Mouse (Mus musculus) CH12.LX (cell line): ENCODE results near the gene Nhsl1. TPM values are rescaled to one million over a fixed set of nuclear protein-coding genes. Genes with fewer than 3 reads are reported as not detected.

Experiments used
- DNase-seq: peaks from one replicate; pipeline ENCODE4 v3.0.0-alpha.2; 2013; ENCODE audit errors: extremely low read depth
- H3K27ac ChIP-seq: 2 replicates; pipeline ENCODE4 v1.5.1; 2012; ENCODE audit warnings: low read depth, mild to moderate bottlenecking, control low read depth, moderate library complexity; ENCODE audit not compliant: insufficient read depth
- H3K27me3 ChIP-seq: replicated peaks from 2 replicates; pipeline ENCODE3; 2012; ENCODE audit warnings: inconsistent platforms
- H3K36me3 ChIP-seq, 2 experiments: replicated peaks in 1 of 2; 2 replicates each; pipeline versions ENCODE3 to v1.6.1; 2012; ENCODE audit warnings: inconsistent platforms in 1 of 2, low read length in 1 of 2, mild to moderate bottlenecking in 1 of 2, mixed read lengths in 1 of 2, moderate library complexity in 1 of 2; ENCODE audit not compliant: control insufficient read depth in 1 of 2, insufficient read depth in 1 of 2
- H3K4me1 ChIP-seq, 2 experiments: 2 replicates each; pipeline ENCODE4 v1.6.1; 2012; ENCODE audit warnings: inconsistent platforms in 1 of 2, moderate library complexity in 1 of 2; ENCODE audit not compliant: insufficient read depth in 2 of 2, control insufficient read depth in 1 of 2
- H3K4me2 ChIP-seq: 2 replicates; pipeline ENCODE4 v1.6.1; 2012; ENCODE audit warnings: low read depth, mild to moderate bottlenecking, control low read depth; ENCODE audit not compliant: poor library complexity, insufficient read depth, severe bottlenecking
- H3K4me3 ChIP-seq, 3 experiments: fragments of 150-350 bp in 1 of 3; sonication (generic) in 1 of 3; replicated peaks in 1 of 3; 2 replicates each; pipeline versions ENCODE3 to v1.5.1; 2011 to 2012; ENCODE audit warnings: low read depth in 2 of 3, low read length in 2 of 3, mild to moderate bottlenecking in 2 of 3, moderate library complexity in 2 of 3, control low read depth in 1 of 3, improper control_type of control experiment in 1 of 3, inconsistent platforms in 1 of 3, mixed read lengths in 1 of 3; ENCODE audit not compliant: poor library complexity in 1 of 3
- H3K79me2 ChIP-seq: replicated peaks from 2 replicates; pipeline ENCODE4 v1.6.1; 2012; ENCODE audit warnings: mild to moderate bottlenecking, moderate library complexity; ENCODE audit not compliant: control insufficient read depth, poor library complexity, insufficient read depth, severe bottlenecking; ENCODE audit errors: extremely low read depth
- H3K9ac ChIP-seq: 2 replicates; pipeline ENCODE4 v1.6.1; 2012; ENCODE audit warnings: low read depth, mild to moderate bottlenecking, control low read depth, moderate library complexity; ENCODE audit not compliant: insufficient read depth
- H3K9me3 ChIP-seq: replicated peaks from 2 replicates; pipeline ENCODE3; 2012; ENCODE audit warnings: low read length, inconsistent platforms, mixed read lengths
- CHD1 ChIP-seq: IDR thresholded peaks from 2 replicates; pipeline ENCODE4 v1.6.1; 2012; ENCODE audit warnings: low read depth, low read length, improper control_type of control experiment, inconsistent platforms
- E2F4 ChIP-seq: IDR thresholded peaks from 2 replicates; pipeline ENCODE4 v1.6.1; 2011; ENCODE audit warnings: low read depth, low read length, improper control_type of control experiment; ENCODE audit not compliant: insufficient replicate concordance
- EP300 ChIP-seq: IDR thresholded peaks from 2 replicates; pipeline ENCODE4 v1.6.1; 2011; ENCODE audit warnings: low read length, improper control_type of control experiment
- HCFC1 ChIP-seq: IDR thresholded peaks from 2 replicates; pipeline ENCODE4 v1.6.1; 2012; ENCODE audit warnings: low read depth, mild to moderate bottlenecking, inconsistent platforms, low read length, improper control_type of control experiment
- JUND ChIP-seq: conservative IDR thresholded peaks from 2 replicates; pipeline ENCODE4 v1.6.1; 2011; ENCODE audit warnings: low read depth, low read length, improper control_type of control experiment
- KAT2A ChIP-seq: IDR thresholded peaks from 2 replicates; pipeline ENCODE4 v1.6.1; 2012; ENCODE audit warnings: low read length, improper control_type of control experiment, inconsistent platforms; ENCODE audit not compliant: insufficient replicate concordance
- MAFK ChIP-seq: IDR thresholded peaks from 2 replicates; pipeline ENCODE4 v1.6.1; 2011; ENCODE audit warnings: low read length, improper control_type of control experiment; ENCODE audit not compliant: insufficient replicate concordance
- MAZ ChIP-seq: IDR thresholded peaks from 2 replicates; pipeline ENCODE4 v1.6.1; 2012; ENCODE audit warnings: low read depth, mild to moderate bottlenecking, inconsistent platforms, low read length, improper control_type of control experiment, moderate library complexity
- MXI1 ChIP-seq: IDR thresholded peaks from 2 replicates; pipeline ENCODE4 v1.6.1; 2011; ENCODE audit warnings: mild to moderate bottlenecking, low read depth, low read length, improper control_type of control experiment
- MYC ChIP-seq: IDR thresholded peaks from 2 replicates; pipeline ENCODE4 v1.6.1; 2011; ENCODE audit warnings: low read depth, mild to moderate bottlenecking, improper control_type of control experiment, low read length
- NELFE ChIP-seq: IDR thresholded peaks from 2 replicates; pipeline ENCODE4 v1.6.1; 2011; ENCODE audit warnings: low read depth, low read length, improper control_type of control experiment
- NRF1 ChIP-seq: IDR thresholded peaks from 2 replicates; pipeline ENCODE4 v1.6.1; 2014; ENCODE audit warnings: low read depth, mild to moderate bottlenecking, inconsistent platforms, low read length, improper control_type of control experiment, moderate library complexity
- PAX5 ChIP-seq: IDR thresholded peaks from 2 replicates; pipeline ENCODE4 v1.6.1; 2012; ENCODE audit warnings: low read length, inconsistent platforms, mixed read lengths
- POLR2AphosphoS2 ChIP-seq: IDR thresholded peaks from 2 replicates; pipeline ENCODE4 v1.6.1; 2011; ENCODE audit warnings: low read depth, low read length, improper control_type of control experiment
- SIN3A ChIP-seq: IDR thresholded peaks from 2 replicates; pipeline ENCODE4 v1.6.1; 2012; ENCODE audit warnings: low read length, improper control_type of control experiment, inconsistent platforms
- USF1 ChIP-seq: IDR thresholded peaks from 2 replicates; pipeline ENCODE4 v1.6.1; 2014; ENCODE audit warnings: low read depth, mild to moderate bottlenecking, inconsistent platforms, low read length, improper control_type of control experiment
- ZC3H11A ChIP-seq: IDR thresholded peaks from 2 replicates; pipeline ENCODE4 v1.6.1; 2012; ENCODE audit warnings: low read depth, mild to moderate bottlenecking, inconsistent platforms, low read length, improper control_type of control experiment
- ZKSCAN1 ChIP-seq: IDR thresholded peaks from 2 replicates; pipeline ENCODE4 v1.6.1; 2012; ENCODE audit warnings: low read depth, inconsistent platforms, low read length, improper control_type of control experiment, borderline replicate concordance
- ZNF384 ChIP-seq: IDR thresholded peaks from 2 replicates; pipeline ENCODE4 v1.6.1; 2012; ENCODE audit warnings: low read depth, low read length, improper control_type of control experiment, inconsistent platforms
- dilution Hi-C: fragments of 300-500 bp; cut with MboI; formaldehyde crosslinking; loops from 2 replicates; pipeline ENCODE4 v1.14.3; 2020; ENCODE audit warnings: low sequenced_read_pairs; ENCODE audit not compliant: extremely low pct_unique_long_range_greater_than_20kb, extremely low pct_ligation_motif_present
- in situ Hi-C: fragments of 300-500 bp; cut with MboI; formaldehyde crosslinking; loops from 3 replicates; pipeline ENCODE4 v1.14.3; 2019; ENCODE audit warnings: low sequenced_read_pairs, low pct_ligation_motif_present, low pct_unique_long_range_greater_than_20kb, mixed read lengths
- polyA plus RNA-seq: library from polyadenylated mRNA; unstranded; fragments of >175 nt; gene quantifications from 2 replicates; pipeline ENCODE4 v1.2.1, GENCODE M21; 2012; ENCODE audit warnings: low read depth; ENCODE audit not compliant: insufficient read length
- total RNA-seq, 2 experiments: library from RNA; depleted of rRNA; stranded (reverse); fragments of 300-350 nt in 1 of 2; fragments of >200 nt in 1 of 2; gene quantifications; 2 replicates each; pipeline ENCODE4 v1.2.3; 2012 to 2014

Gene Nhsl1
- total and polyA plus RNA-seq, 3 experiments, result 0.13 to 0.19 (median 0.15) TPM

DNA sequence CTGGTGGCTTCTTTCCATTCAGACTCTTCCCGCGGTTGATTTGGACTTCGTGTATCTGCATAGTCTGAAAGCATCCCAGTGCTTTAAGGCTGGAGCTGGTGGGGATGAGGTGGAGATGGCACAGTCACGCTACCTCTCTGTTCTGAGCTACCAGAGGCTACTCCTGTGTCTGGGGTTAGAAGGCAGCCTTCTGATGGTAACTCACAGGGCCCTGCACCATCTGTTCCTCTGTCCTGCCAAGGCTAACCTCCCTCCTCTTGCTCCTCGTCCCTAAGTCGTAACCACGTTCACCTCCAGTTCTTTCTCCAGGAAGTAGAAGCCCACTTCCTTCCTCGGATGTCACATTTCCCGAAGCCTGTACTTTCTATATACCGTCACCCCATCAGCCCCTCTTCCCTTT is 171.2 kb downstream of the Nhsl1 start:
- Histone ChIP-seq H3K27ac (no peak overlapping the region), H3K9ac (no peak overlapping the region), H3K27me3 (no peaks in the 10 kb centered on the region), H3K4me3 (no peak overlapping the region), H3K4me1 (peaks cover 0 to 2% of the 10 kb centered on the region in 2 experiments; a peak in 1 of 4 replicates), H3K4me2 (no peak overlapping the region), H3K9me3 (no peaks in the 10 kb centered on the region), H3K36me3 (no peaks in the 10 kb centered on the region), H3K79me2 (no peaks in the 10 kb centered on the region)
- dilution Hi-C loops (no loop called here), in situ Hi-C loops (no loop called here)
- DNase-seq, result no peak
- TF ChIP-seq ZKSCAN1, result no peak
- no peak for TF ChIP-seq JUND
- no peak for TF ChIP-seq NELFE
- TF ChIP-seq PAX5, result no peak
- no peak for TF ChIP-seq MAFK
- no peak for TF ChIP-seq MYC
- TF ChIP-seq POLR2AphosphoS2, result no peak
- TF ChIP-seq E2F4, result no peak
- TF ChIP-seq SIN3A, result no peak
- no peak for TF ChIP-seq USF1
- no peak for TF ChIP-seq EP300
- no peak for TF ChIP-seq ZNF384
- TF ChIP-seq NRF1, result no peak
- no peak for TF ChIP-seq MAZ
- TF ChIP-seq KAT2A, result no peak
- no peak for TF ChIP-seq MXI1
- TF ChIP-seq HCFC1, result no peak

DNA sequence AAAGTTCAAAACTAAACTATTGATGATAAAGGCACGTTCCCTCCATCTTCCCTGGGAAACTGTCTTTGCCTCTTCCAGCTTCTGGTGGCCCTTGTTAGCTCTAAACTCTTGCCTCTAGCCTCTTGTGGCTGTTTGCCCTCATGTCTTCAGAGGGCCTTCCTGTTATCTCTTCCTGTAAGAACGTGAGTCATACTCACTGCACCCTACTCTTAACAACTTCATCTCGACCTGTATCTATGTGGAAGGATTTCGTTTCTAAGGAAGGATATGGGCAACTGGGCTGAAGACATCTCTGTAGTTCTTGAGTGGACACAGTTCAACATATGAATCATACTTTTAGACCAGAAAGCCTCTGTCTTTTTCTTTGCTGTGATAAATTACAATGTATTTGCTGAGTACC is 173.2 kb downstream of the Nhsl1 start:
- no peaks in the 10 kb centered on the region for H3K79me2 ChIP-seq

More for the DNA sequence above, 173.2 kb downstream of the Nhsl1 start:
- Histone ChIP-seq H3K27me3 (no peaks in the 10 kb centered on the region), H3K4me2 (no peak overlapping the region), H3K4me1 (peaks cover 0 to 2% of the 10 kb centered on the region in 2 experiments; a peak in 1 of 4 replicates), H3K36me3 (no peaks in the 10 kb centered on the region), H3K9me3 (no peaks in the 10 kb centered on the region), H3K27ac (no peak overlapping the region), H3K4me3 (no peak overlapping the region), H3K9ac (no peak overlapping the region)
- dilution Hi-C loops, result no loop called here
- DNase-seq, result no peak
- in situ Hi-C loops, result no loop called here
- TF ChIP-seq CHD1, result no peak
- TF ChIP-seq ZC3H11A, result no peak
- no peak for TF ChIP-seq KAT2A
- TF ChIP-seq NELFE, result no peak
- no peak for TF ChIP-seq JUND
